Mouse (Mus musculus): Measurements from ENCODE around the gene Psmg1. TPM values are rescaled to one million over a fixed set of nuclear protein-coding genes. Genes with fewer than 3 reads are reported as not detected.

Psmg1 gene
- polyA plus RNA-seq, 1 experiment from 2014 or later = 99.2 TPM

Small RNAs within 50 kb of the gene (microRNA-seq; reads per million reads assigned to microRNA genes)
- not detected for gene Gm27833

Other genes with a start within 250 kb of the Psmg1 start
- gene Brwd1, start 91.6 kb upstream of the Psmg1 start, polyA plus RNA-seq (2014; fragmentation: Nextera tagmentation; extraction: Ambion mirVana) = 82.3 and 116 TPM in 2 replicates
- 746 and 807 TPM in 2 replicates for gene Hmgn1, start 136.8 kb upstream of the Psmg1 start, polyA plus RNA-seq (2014; fragmentation: Nextera tagmentation; extraction: Ambion mirVana)
- 68.5 and 75.6 TPM in 2 replicates for gene Wrb, start 154.4 kb upstream of the Psmg1 start, polyA plus RNA-seq (2014; fragmentation: Nextera tagmentation; extraction: Ambion mirVana)
- 1.5 TPM in 2 replicates for gene Lca5l, start 201.3 kb upstream of the Psmg1 start, polyA plus RNA-seq (2014; fragmentation: Nextera tagmentation; extraction: Ambion mirVana)
- 2.9 and 3.4 TPM in 2 replicates for gene Sh3bgr, start 209.5 kb upstream of the Psmg1 start, polyA plus RNA-seq (2014; fragmentation: Nextera tagmentation; extraction: Ambion mirVana)
- 1.1 and 2.8 TPM in 2 replicates for gene B3galt5, start 244.8 kb upstream of the Psmg1 start, polyA plus RNA-seq (2014; fragmentation: Nextera tagmentation; extraction: Ambion mirVana)

All from kidney, embryonic 14.5 days (tissue).